Mouse (Mus musculus) CH12.LX (cell line): Measurements from ENCODE around the gene Cd300ld3. TPM values are rescaled to one million over a fixed set of nuclear protein-coding genes. Genes with fewer than 3 reads are reported as not detected.

Experiments used
- DNase-seq: peaks from one replicate; pipeline ENCODE4 v3.0.0-alpha.2; 2013; ENCODE audit errors: extremely low read depth
- H3K27ac ChIP-seq: 2 replicates; pipeline ENCODE4 v1.5.1; 2012; ENCODE audit warnings: low read depth, mild to moderate bottlenecking, control low read depth, moderate library complexity; ENCODE audit not compliant: insufficient read depth
- H3K27me3 ChIP-seq: replicated peaks from 2 replicates; pipeline ENCODE3; 2012; ENCODE audit warnings: inconsistent platforms
- H3K36me3 ChIP-seq, 2 experiments: replicated peaks in 1 of 2; 2 replicates each; pipeline versions ENCODE3 to v1.6.1; 2012; ENCODE audit warnings: inconsistent platforms in 1 of 2, low read length in 1 of 2, mild to moderate bottlenecking in 1 of 2, mixed read lengths in 1 of 2, moderate library complexity in 1 of 2; ENCODE audit not compliant: control insufficient read depth in 1 of 2, insufficient read depth in 1 of 2
- H3K4me1 ChIP-seq, 2 experiments: 2 replicates each; pipeline ENCODE4 v1.6.1; 2012; ENCODE audit warnings: inconsistent platforms in 1 of 2, moderate library complexity in 1 of 2; ENCODE audit not compliant: insufficient read depth in 2 of 2, control insufficient read depth in 1 of 2
- H3K4me2 ChIP-seq: 2 replicates; pipeline ENCODE4 v1.6.1; 2012; ENCODE audit warnings: low read depth, mild to moderate bottlenecking, control low read depth; ENCODE audit not compliant: poor library complexity, insufficient read depth, severe bottlenecking
- H3K4me3 ChIP-seq, 3 experiments: fragments of 150-350 bp in 1 of 3; sonication (generic) in 1 of 3; replicated peaks in 1 of 3; 2 replicates each; pipeline versions ENCODE3 to v1.5.1; 2011 to 2012; ENCODE audit warnings: low read depth in 2 of 3, low read length in 2 of 3, mild to moderate bottlenecking in 2 of 3, moderate library complexity in 2 of 3, control low read depth in 1 of 3, improper control_type of control experiment in 1 of 3, inconsistent platforms in 1 of 3, mixed read lengths in 1 of 3; ENCODE audit not compliant: poor library complexity in 1 of 3
- H3K79me2 ChIP-seq: replicated peaks from 2 replicates; pipeline ENCODE4 v1.6.1; 2012; ENCODE audit warnings: mild to moderate bottlenecking, moderate library complexity; ENCODE audit not compliant: control insufficient read depth, poor library complexity, insufficient read depth, severe bottlenecking; ENCODE audit errors: extremely low read depth
- H3K9ac ChIP-seq: 2 replicates; pipeline ENCODE4 v1.6.1; 2012; ENCODE audit warnings: low read depth, mild to moderate bottlenecking, control low read depth, moderate library complexity; ENCODE audit not compliant: insufficient read depth
- H3K9me3 ChIP-seq: replicated peaks from 2 replicates; pipeline ENCODE3; 2012; ENCODE audit warnings: low read length, inconsistent platforms, mixed read lengths
- CHD1 ChIP-seq: IDR thresholded peaks from 2 replicates; pipeline ENCODE4 v1.6.1; 2012; ENCODE audit warnings: low read depth, low read length, improper control_type of control experiment, inconsistent platforms
- CHD2 ChIP-seq: IDR thresholded peaks from 2 replicates; pipeline ENCODE4 v1.6.1; 2011; ENCODE audit warnings: low read length, improper control_type of control experiment
- CTCF ChIP-seq, 2 experiments: IDR thresholded peaks in 1 of 2; conservative IDR thresholded peaks in 1 of 2; 2 replicates each; pipeline ENCODE4 v1.5.1; 2011 to 2012; ENCODE audit warnings: low read depth in 2 of 2, low read length in 2 of 2, improper control_type of control experiment in 1 of 2, inconsistent platforms in 1 of 2, mild to moderate bottlenecking in 1 of 2, moderate library complexity in 1 of 2
- E2F4 ChIP-seq: IDR thresholded peaks from 2 replicates; pipeline ENCODE4 v1.6.1; 2011; ENCODE audit warnings: low read depth, low read length, improper control_type of control experiment; ENCODE audit not compliant: insufficient replicate concordance
- ELF1 ChIP-seq: IDR thresholded peaks from 2 replicates; pipeline ENCODE4 v1.6.1; 2014; ENCODE audit warnings: low read depth, mild to moderate bottlenecking, inconsistent platforms, low read length, improper control_type of control experiment
- EP300 ChIP-seq: IDR thresholded peaks from 2 replicates; pipeline ENCODE4 v1.6.1; 2011; ENCODE audit warnings: low read length, improper control_type of control experiment
- JUN ChIP-seq: IDR thresholded peaks from 2 replicates; pipeline ENCODE4 v1.6.1; 2011; ENCODE audit warnings: low read depth, mild to moderate bottlenecking, low read length, improper control_type of control experiment, moderate library complexity; ENCODE audit not compliant: insufficient read depth
- MAZ ChIP-seq: IDR thresholded peaks from 2 replicates; pipeline ENCODE4 v1.6.1; 2012; ENCODE audit warnings: low read depth, mild to moderate bottlenecking, inconsistent platforms, low read length, improper control_type of control experiment, moderate library complexity
- MXI1 ChIP-seq: IDR thresholded peaks from 2 replicates; pipeline ENCODE4 v1.6.1; 2011; ENCODE audit warnings: mild to moderate bottlenecking, low read depth, low read length, improper control_type of control experiment
- NELFE ChIP-seq: IDR thresholded peaks from 2 replicates; pipeline ENCODE4 v1.6.1; 2011; ENCODE audit warnings: low read depth, low read length, improper control_type of control experiment
- POLR2AphosphoS2 ChIP-seq: IDR thresholded peaks from 2 replicates; pipeline ENCODE4 v1.6.1; 2011; ENCODE audit warnings: low read depth, low read length, improper control_type of control experiment
- RAD21 ChIP-seq: IDR thresholded peaks from 2 replicates; pipeline ENCODE4 v1.6.1; 2011; ENCODE audit warnings: low read depth, mild to moderate bottlenecking, low read length, improper control_type of control experiment, moderate library complexity
- SIN3A ChIP-seq: IDR thresholded peaks from 2 replicates; pipeline ENCODE4 v1.6.1; 2012; ENCODE audit warnings: low read length, improper control_type of control experiment, inconsistent platforms
- SMC3 ChIP-seq: IDR thresholded peaks from 2 replicates; pipeline ENCODE4 v1.6.1; 2011; ENCODE audit warnings: low read depth, low read length, improper control_type of control experiment
- TCF12 ChIP-seq: IDR thresholded peaks from 2 replicates; pipeline ENCODE4 v1.6.1; 2014; ENCODE audit warnings: low read depth, mild to moderate bottlenecking, inconsistent platforms, low read length, improper control_type of control experiment
- USF1 ChIP-seq: IDR thresholded peaks from 2 replicates; pipeline ENCODE4 v1.6.1; 2014; ENCODE audit warnings: low read depth, mild to moderate bottlenecking, inconsistent platforms, low read length, improper control_type of control experiment
- USF2 ChIP-seq: conservative IDR thresholded peaks from 2 replicates; pipeline ENCODE4 v1.6.1; 2011; ENCODE audit warnings: low read depth, low read length, improper control_type of control experiment
- ZC3H11A ChIP-seq: IDR thresholded peaks from 2 replicates; pipeline ENCODE4 v1.6.1; 2012; ENCODE audit warnings: low read depth, mild to moderate bottlenecking, inconsistent platforms, low read length, improper control_type of control experiment
- ZMIZ1 ChIP-seq: IDR thresholded peaks from 2 replicates; pipeline ENCODE4 v1.6.1; 2012; ENCODE audit warnings: low read depth, mild to moderate bottlenecking, inconsistent platforms, low read length, improper control_type of control experiment
- ZNF384 ChIP-seq: IDR thresholded peaks from 2 replicates; pipeline ENCODE4 v1.6.1; 2012; ENCODE audit warnings: low read depth, low read length, improper control_type of control experiment, inconsistent platforms
- dilution Hi-C: fragments of 300-500 bp; cut with MboI; formaldehyde crosslinking; loops from 2 replicates; pipeline ENCODE4 v1.14.3; 2020; ENCODE audit warnings: low sequenced_read_pairs; ENCODE audit not compliant: extremely low pct_unique_long_range_greater_than_20kb, extremely low pct_ligation_motif_present
- in situ Hi-C: fragments of 300-500 bp; cut with MboI; formaldehyde crosslinking; loops from 3 replicates; pipeline ENCODE4 v1.14.3; 2019; ENCODE audit warnings: low sequenced_read_pairs, low pct_ligation_motif_present, low pct_unique_long_range_greater_than_20kb, mixed read lengths
- polyA plus RNA-seq: library from polyadenylated mRNA; unstranded; fragments of >175 nt; gene quantifications from 2 replicates; pipeline ENCODE4 v1.2.1, GENCODE M21; 2012; ENCODE audit warnings: low read depth; ENCODE audit not compliant: insufficient read length
- total RNA-seq, 2 experiments: library from RNA; depleted of rRNA; stranded (reverse); fragments of 300-350 nt in 1 of 2; fragments of >200 nt in 1 of 2; gene quantifications; 2 replicates each; pipeline ENCODE4 v1.2.3; 2012 to 2014

Cd300ld3 gene
- total and polyA plus RNA-seq, 3 experiments = 0.37 to 0.42 TPM; not detected in 1

- no peak overlapping the region for H3K27ac ChIP-seq
- in situ Hi-C loops (no loop called here), dilution Hi-C loops (no loop called here)
- H3K9me3 ChIP-seq = peaks cover 6% of the 10 kb centered on the region
- peaks cover 12 to 13% of the 10 kb centered on the region in 2 experiments; a peak in 3 of 4 replicates for H3K4me1 ChIP-seq
- TF ChIP-seq E2F4 (no peak), CHD1 (no peak), JUN (no peak), NELFE (no peak), CHD2 (no peak), ZNF384 (no peak), POLR2AphosphoS2 (no peak), TCF12 (no peak), MAZ (no peak), USF2 (no peak), ZMIZ1 (no peak), CTCF (conservative IDR thresholded peaks at IDR 0.05 in 1 of 2, IDR thresholded peaks at IDR 0.05 in 1 of 2; ENCODE audit: low read depth in 2 of 2, low read length in 2 of 2) (no peak), SIN3A (no peak), MXI1 (no peak), USF1 (no peak), EP300 (no peak)
- no peaks in the 10 kb centered on the region for H3K79me2 ChIP-seq
- no peak overlapping the region for H3K4me3 ChIP-seq
- no peak overlapping the region for H3K9ac ChIP-seq
- H3K36me3 ChIP-seq = no peaks in the 10 kb centered on the region
- DNase-seq = no peak
- no peak overlapping the region for H3K4me2 ChIP-seq
- peaks cover 33% of the 10 kb centered on the region for H3K27me3 ChIP-seq
Observed at GRCm38 (mm10) chr11:115078680-115079079, 30.5 kb upstream of the Cd300ld3 start.

DNA sequence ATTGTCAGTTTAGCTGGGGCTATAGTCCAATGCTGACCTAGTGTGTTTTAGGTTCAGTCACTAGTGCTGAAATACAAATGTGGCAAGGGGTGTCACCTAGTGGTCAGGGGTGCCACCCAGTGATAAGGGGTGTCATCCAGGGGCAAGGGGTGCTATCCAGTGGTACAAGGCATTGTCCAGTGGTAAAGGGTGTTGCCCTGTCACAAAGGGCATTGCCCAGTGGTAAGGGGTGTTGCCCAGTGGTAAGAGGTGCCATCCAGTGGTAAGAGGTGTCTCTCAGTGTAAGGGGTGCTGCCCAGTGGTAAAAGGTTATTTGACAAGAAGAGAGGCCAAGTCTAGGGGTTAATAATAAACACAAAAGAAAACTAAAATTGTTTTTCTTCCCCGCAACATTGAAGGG is 29.2 kb upstream of the Cd300ld3 start:
- Histone ChIP-seq H3K27ac (no peak overlapping the region), H3K9ac (no peak overlapping the region), H3K4me3 (no peak overlapping the region), H3K4me1 (peaks cover 8 to 12% of the 10 kb centered on the region in 2 experiments; a peak in 3 of 4 replicates), H3K79me2 (no peaks in the 10 kb centered on the region), H3K4me2 (no peak overlapping the region), H3K9me3 (peaks cover 6% of the 10 kb centered on the region), H3K27me3 (peaks cover 41% of the 10 kb centered on the region), H3K36me3 (no peaks in the 10 kb centered on the region)
- in situ Hi-C loops = no loop called here
- dilution Hi-C loops = no loop called here
- DNase-seq = no peak
- TF ChIP-seq MXI1 = no peak
- no peak for TF ChIP-seq NELFE
- no peak for TF ChIP-seq SMC3
- TF ChIP-seq RAD21 = no peak; the same call in 1 of the 2 replicates
- TF ChIP-seq ZC3H11A = no peak
- no peak for TF ChIP-seq JUN
- no peak for TF ChIP-seq ELF1
- TF ChIP-seq, all 38 proteins: peak for 0
